Mouse (Mus musculus) embryo, embryonic 9.5 days (tissue): ENCODE results near the gene Celf2.

Experiments used
- DNase-seq: peaks from one replicate; pipeline ENCODE4 v3.0.0-alpha.2; 2017; ENCODE audit errors: extremely low spot score

The Celf2 gene

DNA sequence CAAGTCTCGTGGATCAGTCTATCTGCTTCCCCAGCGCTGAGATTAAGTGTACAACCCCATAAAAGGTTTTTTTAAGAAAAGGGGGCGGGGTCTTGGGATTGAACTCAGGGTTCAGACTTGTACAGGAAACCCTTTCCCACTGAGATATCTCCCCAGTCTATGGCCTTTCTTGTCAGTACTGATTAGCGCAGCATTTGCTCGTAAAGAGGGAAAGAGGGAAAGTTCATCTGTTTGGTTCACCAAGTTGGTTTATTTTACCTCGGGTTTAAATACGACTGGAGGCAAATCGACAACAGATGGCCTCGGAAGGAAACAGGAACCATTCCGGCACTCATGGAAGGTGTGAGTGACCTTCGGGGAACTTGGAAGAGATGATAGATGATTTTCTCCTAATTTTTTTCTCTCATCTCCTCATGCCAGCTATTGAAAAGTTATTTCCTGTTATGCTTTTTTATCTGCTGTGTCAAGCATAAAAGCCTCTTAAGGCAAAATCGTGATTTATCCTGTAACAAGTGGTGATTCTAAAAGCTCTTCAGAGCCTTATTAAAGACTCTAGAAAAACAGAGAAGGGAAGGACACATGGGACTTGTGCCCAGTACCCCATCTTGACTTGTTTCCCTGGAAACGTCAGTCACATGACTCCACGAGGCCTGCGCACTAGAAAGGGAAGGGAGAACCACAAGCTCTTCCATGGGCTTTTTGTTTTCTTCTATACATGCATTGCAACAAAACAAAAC lies 585.5 kb downstream of the Celf2 start:
- DNase-seq: peak; percentile 19

DNA sequence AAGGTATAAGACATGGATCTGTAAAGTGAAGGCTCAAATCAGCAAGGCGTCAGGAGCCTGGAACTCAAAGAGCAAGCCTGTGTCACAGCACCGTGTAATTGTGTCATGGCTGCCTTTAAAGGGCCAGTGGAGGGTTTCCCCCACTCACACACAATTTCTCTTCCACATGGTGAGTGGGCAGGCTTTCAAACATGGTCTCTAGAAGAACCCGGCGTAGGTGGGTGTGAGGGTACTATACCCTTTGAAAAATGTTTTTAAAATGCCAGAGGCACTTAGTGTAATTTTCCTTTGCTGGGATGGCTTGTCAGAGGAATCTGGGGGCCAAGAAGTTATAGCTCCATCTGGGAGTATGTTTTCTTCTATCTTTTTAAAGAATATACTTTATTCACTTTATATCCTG lies 594.0 kb downstream of the Celf2 start:
- no peak for DNase-seq

DNA sequence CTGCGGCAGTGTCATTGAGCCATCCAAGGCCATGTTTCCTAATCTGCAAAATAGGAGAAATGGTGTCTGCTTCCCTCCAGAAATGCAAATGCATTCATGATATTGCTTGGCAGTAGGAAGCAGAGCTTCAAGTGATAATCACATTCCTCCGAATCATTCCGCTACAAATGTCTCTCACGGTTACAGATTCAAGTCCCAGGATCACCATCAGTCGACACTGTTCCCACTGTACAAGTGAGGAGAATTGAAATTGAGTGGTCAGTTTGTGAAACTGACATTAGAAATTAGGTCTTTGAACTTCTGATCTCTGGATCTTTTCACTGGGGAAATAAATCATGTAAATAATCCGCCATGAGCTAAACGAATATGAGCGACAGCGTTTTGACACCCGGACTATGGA lies 596.0 kb downstream of the Celf2 start:
- DNase-seq: no peak

DNA sequence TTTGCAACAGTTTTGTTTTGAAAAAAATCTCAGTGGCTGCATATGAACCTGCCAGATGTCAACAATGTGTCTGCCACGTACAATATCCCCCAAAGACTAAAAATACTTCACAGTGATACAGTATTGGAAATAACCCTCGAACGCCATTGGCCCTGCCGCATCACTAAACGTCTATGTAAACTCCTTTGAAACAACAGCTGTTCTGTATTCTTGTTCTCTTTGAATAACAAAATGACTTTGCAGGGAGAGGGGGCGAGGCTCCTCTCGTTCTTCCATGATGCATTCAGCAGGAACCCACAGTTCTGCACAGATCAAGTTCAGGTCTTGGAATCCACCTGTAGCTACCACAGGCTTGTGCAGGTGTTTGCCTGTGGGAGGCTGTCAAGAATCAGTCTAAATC lies 597.4 kb downstream of the Celf2 start:
- DNase-seq: no peak

DNA sequence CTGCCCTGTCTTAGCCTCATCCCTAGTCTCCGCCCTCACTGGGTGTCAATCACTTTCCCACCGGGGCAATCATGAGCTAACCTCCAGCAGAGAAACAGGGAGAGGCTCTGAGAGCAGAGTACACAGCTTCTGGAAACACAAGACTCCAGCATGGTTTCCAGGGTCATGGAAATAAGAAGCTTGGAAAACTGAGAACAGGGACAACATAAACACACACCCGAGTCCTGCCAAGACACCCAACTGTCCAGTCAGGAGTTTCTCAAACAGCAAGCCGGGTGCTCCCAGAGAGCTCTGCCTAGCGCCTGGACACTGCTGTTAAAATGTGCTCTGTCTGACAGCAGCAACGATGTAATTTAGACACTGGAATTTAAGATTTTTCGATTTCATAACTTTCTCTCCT lies 599.4 kb downstream of the Celf2 start:
- no peak for DNase-seq

DNA sequence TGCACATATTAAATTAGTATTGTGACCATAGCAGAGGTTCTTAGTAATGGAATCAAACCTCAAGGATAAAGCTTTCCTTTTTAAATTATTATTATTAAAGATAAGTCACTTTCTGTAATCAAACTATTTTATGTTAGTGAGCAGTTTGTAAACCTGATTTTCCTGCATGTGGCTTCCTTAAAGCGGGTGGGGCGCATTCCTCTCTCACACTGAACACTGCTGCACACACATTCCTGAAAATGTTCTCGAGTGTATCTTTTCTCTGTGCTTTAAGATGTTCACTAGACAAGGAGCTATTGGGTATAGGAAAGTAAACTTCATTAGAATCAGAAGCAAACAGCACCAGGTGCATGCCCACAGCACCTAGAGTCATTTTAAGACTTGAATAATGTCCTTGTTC lies 605.0 kb downstream of the Celf2 start:
- no peak for DNase-seq

DNA sequence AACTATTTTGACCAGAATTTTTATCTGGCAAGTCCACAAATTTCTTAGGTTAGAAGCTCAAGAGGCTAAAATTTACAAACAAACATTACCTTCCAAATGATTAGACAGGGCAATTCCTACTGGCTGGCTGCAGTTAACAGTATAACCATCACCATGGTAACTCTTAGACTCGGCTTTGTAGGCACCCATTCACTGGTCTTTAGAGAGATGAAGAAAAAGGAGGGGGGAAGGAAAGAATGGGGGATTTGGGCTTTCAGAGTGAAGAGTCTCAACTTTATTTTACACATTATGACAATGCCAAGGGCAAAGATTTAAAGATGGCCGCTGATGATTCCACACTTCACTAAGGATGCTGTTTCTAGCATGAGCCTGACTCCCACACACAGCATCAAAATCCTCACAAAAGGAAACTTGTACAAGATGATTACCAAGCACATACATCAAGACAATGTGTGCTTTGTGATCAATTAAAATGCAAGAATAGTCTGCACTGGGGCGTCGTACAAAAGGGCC lies 606.1 kb downstream of the Celf2 start:
- peak; percentile 24 for DNase-seq

DNA sequence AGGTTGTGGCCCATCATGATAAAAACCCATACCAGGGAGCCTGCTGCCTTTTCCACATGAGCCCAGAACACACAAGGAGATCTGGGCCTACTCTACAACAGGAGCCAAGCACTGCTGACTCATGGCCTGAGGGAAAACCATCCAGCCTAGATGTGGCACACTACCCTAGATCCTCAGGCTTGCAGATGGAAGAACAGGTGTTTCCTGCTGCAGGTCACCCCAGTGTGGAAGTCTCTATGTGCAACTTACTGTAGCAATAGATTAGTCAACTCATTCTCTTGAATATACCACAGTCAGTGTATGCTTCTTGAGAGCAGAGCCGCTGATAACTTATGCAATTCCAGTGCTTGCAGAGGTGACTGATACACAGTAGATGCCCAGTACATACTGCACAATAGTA lies 612.5 kb downstream of the Celf2 start:
- no peak for DNase-seq

DNA sequence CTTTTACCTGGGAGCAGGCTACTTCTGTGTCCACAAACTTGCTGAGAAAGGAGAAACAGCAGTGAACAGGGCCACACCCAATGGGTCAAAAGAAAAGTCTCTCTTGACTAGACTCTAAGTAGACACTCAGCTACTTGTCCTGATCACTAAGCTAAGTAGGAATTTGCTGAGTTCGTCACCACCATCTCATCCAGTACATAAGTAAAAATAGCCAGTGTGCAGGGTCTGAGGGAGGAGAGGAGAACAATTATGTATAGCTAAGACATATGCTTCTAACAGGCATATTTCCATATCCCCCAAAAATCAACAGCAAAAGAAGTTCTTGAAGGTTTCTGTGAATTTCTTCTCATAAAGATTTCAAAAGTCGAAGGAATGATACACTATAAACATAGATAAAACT lies 615.8 kb downstream of the Celf2 start:
- no peak for DNase-seq

DNA sequence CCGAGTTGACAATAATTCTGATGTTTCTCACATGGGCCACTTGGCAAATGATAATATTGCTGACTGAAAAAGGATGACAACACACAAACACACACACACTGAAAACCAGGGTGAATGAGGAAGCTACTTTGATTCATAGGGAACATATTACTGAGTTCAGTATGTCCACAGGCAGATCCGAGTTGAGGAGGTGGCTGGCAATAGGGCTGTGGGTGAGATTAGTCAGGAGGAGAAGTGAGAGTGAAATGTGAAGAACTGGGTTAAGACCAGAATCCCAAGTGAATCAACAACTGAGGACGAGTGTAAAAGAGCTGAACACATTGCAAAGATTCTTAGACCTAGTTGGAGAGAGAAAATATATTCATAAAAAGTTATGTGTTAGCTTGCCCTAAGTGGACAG lies 616.3 kb downstream of the Celf2 start:
- DNase-seq: no peak

DNA sequence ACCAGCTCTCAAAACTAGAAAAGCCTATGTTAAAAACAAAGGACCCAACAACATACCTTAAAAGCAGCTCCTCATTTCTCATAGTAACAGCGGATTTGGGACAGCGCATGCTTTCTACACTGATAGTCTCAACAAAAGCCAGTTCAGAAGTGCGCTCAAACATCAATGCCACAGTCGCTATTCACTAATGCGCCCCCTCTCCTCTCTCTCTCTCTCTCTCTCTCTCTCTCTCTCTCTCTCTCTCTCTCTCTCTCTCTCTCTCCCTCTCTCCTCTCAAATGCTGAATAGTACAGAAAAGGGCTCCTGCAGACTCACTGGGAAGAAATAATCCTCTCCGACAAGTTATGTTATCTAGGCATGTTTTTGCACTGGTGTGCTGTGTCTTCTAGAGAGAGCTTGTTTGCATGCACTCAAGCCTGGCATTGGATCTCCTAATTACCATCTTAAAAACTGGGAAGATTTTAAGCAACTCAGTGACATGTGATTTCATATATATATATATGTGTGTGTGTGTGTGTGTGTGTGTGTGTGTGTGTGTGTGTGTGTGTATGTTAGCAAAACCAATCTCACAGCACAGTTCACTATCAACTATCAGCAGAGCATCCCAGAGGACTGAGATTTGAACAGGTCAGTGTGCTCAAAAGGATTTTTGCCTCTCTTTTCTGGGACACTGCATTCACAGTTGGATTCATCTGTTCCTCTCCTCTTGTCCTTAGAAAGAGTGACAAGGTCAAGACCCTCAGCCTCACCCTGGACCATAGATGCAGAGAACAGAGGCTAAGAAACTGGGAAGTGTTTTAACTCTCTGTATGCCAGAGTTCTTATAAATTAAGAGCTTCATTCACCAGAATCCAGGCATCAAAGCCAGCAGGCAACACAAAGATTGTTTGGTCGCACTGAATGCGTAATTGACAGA lies 624.3 kb downstream of the Celf2 start:
- DNase-seq: peak; percentile 45

DNA sequence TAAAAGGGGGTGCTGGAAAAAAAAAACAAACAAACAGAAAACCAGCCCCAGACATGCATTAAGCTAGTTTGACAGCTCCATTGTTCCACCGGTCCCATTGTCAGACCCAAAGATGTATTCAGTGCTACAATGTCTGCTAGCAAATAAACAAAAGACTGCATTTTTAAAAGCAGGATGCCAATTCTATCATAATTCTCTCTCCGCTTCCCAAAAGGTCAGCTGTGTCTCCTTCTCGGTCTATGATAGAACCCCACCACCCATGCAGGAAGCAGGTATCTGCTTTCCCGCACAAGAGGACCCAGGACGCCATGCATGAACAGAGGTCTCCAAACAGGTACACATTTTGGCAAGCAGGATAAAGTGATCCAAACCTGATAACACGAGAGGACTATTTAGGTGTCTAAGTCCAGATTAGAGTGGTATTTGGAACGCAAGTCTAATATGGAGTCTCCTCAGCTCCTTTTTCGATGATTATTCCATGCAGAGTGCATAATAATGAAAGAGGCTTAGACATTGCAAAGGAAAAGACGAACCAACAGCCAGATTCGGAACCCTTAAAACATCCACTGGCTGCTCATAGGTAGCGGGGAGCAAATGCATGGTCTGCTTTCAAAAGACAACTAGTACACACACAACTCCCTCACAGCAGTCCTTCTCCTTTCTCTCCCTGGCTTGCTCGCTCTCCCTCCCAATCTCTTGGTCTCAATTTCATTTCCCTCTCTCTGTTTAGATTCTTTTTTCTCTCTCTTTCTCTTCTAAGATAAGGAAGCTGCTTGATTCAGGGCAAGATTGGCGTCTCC lies 625.2 kb downstream of the Celf2 start:
- no peak for DNase-seq

DNA sequence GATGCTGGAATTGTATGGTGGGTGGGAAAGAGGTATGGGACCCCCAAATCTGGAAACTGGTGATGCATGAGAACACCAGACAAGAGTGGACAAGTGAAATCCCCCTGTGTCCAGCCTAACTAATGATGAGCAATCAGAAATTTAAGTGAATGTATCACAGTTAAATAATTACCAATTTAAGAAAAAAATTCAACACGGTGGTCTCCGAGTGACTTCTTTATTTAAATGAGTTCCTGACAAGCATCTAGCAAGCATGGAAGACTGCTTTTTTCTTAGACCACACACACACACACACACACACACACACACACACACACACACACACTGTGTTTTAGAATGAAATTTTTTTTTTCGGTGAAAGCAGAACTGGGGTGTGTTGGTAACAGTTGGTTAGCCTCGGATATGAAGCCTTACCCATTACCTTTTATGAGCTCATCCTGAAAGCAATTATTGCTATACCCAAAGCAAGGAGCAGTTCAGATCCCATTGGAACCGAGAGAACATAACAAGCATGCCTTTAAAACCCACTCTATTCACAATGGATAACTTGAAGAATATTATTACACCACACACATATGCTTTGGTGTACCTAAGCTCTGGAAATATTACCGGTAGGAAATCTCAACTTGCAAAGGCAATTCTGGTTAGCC lies 627.0 kb downstream of the Celf2 start:
- no peak for DNase-seq

DNA sequence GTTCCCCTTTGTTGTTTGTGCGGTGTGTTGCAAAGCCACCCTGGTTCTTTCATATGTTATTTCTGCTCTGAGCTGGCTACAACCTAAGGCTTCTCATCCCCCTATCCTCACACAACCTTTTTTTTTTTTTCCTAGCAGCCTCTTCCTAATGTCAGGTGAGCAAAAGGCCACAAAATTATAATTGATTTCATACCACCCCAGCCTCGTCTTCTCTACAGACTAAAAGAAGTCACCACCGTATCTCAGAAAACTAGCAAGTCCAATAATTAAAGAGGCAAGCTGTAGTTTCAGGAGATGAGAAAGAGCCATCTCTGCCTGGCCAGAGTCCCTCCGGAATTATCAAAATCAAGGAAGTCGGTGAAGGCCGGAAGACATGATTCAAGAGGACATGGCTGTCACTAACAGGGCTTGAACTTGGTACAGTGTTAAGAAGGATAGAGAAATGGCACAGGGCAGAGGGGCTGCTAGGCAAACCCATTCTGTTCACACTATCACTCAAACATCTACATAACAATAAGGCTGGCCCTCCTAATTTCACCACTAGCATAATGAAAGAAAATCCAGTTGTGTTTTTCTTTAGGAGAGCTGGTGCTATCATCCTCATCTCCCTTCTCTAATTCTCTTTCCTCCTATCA lies 628.3 kb downstream of the Celf2 start:
- DNase-seq: no peak

DNA sequence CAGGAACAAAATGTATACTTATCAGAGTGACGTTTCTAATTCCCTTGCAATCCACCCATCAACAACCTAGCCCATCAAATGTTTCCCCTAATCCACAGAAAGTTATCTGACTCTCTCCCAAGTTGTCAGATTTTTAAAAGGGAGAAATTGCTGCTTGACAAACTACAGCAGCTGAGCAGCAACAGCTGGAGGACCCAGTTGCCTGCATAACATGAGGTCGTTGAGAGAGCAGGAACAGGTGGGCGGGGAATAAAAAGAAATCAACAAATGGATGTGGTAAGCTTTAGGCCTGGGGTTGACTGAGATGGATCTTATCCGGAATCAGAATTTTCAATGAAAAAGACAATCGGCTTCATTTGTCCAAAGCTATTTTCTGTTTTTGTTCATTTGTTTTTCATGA lies 632.3 kb downstream of the Celf2 start:
- no peak for DNase-seq

DNA sequence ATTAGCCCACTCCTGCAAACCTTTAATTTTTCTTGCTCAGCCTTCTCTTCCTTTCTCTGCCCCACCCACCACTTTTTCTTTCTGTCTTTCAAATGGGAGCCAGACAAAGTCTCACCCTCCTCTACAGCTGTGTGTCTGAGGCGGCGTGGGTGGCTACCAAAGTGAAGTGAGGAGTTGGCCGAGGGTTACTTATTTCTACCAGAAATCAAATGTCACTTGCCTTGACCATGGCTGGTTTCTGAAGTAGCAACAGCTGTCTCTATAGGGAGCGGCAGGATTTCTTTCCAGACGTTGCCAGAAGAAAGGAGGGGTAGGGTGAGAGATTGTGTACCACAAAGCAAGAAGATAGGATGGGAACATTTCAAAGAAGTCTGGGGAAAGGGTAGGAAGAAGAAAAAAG lies 632.8 kb downstream of the Celf2 start:
- DNase-seq: no peak

DNA sequence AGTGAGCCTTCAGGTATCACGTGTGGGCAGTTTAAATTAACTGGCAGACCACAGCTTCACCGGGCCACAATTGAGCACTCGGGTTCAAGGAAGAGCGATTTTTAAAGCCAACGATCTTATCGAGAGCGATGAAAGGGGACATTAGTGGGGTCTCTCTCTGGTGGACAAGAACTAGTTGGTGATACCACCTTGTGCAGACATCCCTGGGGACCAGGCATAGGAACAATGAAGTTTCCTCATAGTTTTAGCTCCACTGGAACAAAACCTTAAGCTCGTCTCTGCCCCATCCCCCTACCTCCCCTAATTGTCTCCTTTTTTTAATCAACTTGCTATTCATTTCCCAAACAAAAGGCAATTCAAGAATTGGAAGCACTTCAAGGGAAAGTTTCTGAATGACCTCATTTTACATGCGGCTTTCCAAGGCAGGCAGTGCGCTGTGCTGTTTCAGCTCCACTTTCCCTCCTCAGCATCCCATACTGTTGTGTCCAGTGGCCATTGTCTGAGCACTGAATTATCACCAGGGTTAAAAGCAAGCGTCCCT lies 634.2 kb downstream of the Celf2 start:
- DNase-seq: peak; percentile 27

DNA sequence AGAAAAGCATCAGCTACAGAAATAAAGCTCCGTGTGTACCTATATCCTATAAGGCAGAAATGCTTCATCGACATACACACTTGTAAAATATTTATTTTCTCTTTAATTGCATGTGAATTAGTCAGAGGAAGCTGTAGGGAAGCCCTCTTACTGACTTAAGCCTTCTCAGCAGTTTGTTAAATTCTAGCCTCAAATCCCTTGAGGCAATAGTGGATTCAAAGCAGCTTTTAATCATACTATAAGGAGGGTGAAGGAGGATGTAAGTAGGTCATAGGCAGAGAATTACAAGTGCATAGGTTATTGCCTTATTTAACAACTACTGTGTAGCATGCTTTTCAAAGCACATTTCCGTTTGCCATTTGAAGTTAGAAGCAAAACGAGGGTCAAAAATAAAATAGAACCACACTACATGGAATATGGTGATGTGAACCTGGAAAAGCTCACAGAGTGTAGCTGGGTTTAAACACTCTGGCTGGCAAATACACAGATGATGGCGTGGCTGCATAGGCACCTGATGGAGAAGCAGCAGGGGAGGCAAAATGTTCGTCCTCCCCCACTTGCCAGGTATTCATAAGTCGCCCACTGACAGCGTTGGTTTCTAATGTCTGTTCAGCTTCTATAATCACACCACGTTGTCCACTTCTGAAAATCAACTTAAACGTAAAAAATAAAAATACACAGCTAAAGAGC lies 635.0 kb downstream of the Celf2 start:
- no peak for DNase-seq

DNA sequence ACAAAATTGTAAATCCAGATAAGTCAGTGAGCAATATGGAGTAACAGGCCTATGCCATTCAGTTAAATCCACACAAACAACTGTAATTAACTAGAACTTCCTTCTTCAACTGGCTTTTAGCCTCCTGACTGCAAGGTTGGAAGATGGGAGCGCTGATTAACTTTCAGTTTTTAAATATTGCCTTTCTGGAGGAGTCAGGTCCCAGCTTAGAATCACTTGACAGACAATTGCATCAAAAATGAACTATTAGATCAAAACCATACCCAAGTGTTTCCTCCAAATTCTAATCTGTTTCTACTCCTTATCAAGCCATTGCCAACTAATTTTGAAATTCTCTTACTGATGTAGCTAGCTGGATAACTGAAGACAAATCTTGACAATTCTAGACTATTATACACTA lies 635.7 kb downstream of the Celf2 start:
- no peak for DNase-seq

DNA sequence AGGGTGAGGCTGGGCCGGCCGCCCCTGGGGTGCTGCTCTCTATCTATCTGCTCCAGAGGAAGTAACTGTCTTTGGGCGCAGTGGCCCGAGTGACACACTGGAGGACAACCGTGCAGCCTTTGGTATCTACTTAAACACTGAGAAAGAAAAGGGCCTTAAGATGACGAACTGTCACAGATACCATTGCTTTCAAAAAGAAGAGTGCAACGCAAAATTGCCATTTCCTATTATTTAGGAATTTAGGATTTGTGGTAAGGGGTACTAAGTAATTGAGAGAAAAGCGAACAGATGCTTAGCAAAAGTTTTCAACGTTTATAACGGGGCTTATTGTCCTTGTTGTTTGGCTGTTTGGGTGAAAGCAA lies 636.5 kb downstream of the Celf2 start:
- no peak for DNase-seq
